Mouse (Mus musculus) lung, embryonic 15.5 days (tissue): ENCODE results near the gene Baat. TPM values are rescaled to one million over a fixed set of nuclear protein-coding genes. Genes with fewer than 3 reads are reported as not detected.
A peak's percentile ranks its signal among the peaks of the same experiment; 100 is the strongest.

Experiments
- ATAC-seq: fragments of 200-750 bp; cut with Nextera tagmentation; 2 replicates; pipeline ENCODE4 v1.8.0; 2017; ENCODE audit warnings: moderate number of reproducible peaks, borderline replicate concordance; ENCODE audit not compliant: low FRiP score, low TSS enrichment; ENCODE audit errors: extremely low read depth
- H3K27ac ChIP-seq: fragments of 300-500 bp; sonication (generic); 2 replicates; pipeline ENCODE4 v1.5.1; 2015; ENCODE audit warnings: moderate library complexity, mild to moderate bottlenecking, inconsistent platforms
- H3K27me3 ChIP-seq: fragments of 300-500 bp; sonication (generic); 2 replicates; pipeline ENCODE4 v1.6.1; 2015; ENCODE audit warnings: inconsistent platforms
- H3K36me3 ChIP-seq: fragments of 300-500 bp; sonication (generic); 2 replicates; pipeline ENCODE4 v1.6.1; 2015; ENCODE audit warnings: inconsistent platforms
- H3K4me1 ChIP-seq: fragments of 300-500 bp; sonication (generic); 2 replicates; pipeline ENCODE4 v1.6.1; 2015; ENCODE audit warnings: inconsistent platforms
- H3K4me2 ChIP-seq: fragments of 300-500 bp; sonication (generic); 2 replicates; pipeline ENCODE4 v1.6.1; 2015; ENCODE audit warnings: inconsistent platforms, mild to moderate bottlenecking, moderate library complexity
- H3K4me3 ChIP-seq: fragments of 300-500 bp; sonication (generic); 2 replicates; pipeline ENCODE4 v1.5.1; 2015; ENCODE audit warnings: mild to moderate bottlenecking, inconsistent platforms
- H3K9ac ChIP-seq: fragments of 300-500 bp; sonication (generic); 2 replicates; pipeline ENCODE4 v1.6.1; 2015; ENCODE audit warnings: inconsistent platforms
- H3K9me3 ChIP-seq: fragments of 300-500 bp; sonication (generic); 2 replicates; pipeline ENCODE4 v1.6.1; 2016; ENCODE audit warnings: inconsistent platforms
- WGBS: fragments of 180-500 bp; shearing (Covaris S2); methylation state at CpG from one replicate; pipeline ENCODE4 v1.1.7; 2015; 5-methylcytosine and 5-hydroxymethylcytosine counted together
- polyA plus RNA-seq: library from polyadenylated mRNA; unstranded; fragments of >200 nt; fragmentation: Nextera tagmentation; extraction: Ambion mirVana; gene quantifications from 2 replicates; pipeline ENCODE4 v1.2.1, GENCODE M21; 2015

Baat gene
- not detected in 2 replicates for polyA plus RNA-seq

DNA sequence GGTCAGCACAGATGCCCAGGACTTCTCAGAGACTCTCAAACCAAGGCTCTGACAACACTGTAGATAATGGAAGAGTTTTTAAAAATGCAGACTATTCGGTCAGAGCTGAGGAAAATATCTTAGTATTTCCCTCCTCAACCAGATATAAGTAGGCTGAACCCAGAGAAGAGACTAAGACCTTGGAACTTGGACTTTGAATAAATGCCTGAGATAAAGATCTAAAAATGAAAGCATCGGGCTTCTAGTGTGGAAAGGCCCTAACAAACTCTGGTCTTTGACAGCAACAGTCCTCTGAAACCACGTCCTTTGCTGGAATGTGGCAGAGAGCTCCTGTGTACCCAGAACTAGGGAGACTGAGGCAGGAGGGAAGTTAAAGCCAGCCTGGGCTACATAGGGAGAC lies at the start of gene Baat:
Baat (minus strand) TSS at position 172 of the 400 bp plus-strand sequence.
- Histone ChIP-seq H3K9me3 (no peaks in the 10 kb centered on the region), H3K4me3 (no peak within 1 kb of the TSS), H3K4me1 (no peaks in the 10 kb centered on the region), H3K27ac (no peak within 1 kb of the TSS), H3K4me2 (no peak within 1 kb of the TSS), H3K27me3 (no peaks in the 10 kb centered on the region), H3K9ac (no peak within 1 kb of the TSS), H3K36me3 (0 out of 2 replicates have a peak, but pooled peaks cover under 1% of the 10 kb centered on the region)
- WGBS, result 48% methylated on average over 3 of the region's 3 CpGs
- no peak for ATAC-seq

DNA sequence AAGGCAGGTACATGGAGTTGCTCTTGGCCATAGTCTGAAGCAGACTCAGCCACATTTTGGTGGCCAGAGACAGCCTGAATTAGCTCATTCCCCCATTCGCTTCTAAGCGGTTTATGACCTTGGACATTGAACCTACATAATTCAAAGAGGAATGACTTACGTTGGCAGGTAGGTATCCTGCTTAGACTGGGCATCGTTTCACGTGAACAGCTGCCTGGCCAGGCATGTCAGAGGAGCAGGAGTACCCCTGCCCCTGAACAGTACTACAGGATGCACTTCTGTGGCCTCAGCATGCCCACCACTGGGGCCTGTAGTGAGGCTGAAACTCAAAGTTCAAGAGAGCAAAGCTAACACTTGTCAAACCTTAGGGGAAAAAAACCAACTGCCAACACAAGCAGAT lies 47.0 kb upstream of the Baat start:
- WGBS, result 76% methylated on average over 5 of the region's 5 CpGs
- no peaks in the 10 kb centered on the region for H3K27me3 ChIP-seq
- no peak for ATAC-seq

DNA sequence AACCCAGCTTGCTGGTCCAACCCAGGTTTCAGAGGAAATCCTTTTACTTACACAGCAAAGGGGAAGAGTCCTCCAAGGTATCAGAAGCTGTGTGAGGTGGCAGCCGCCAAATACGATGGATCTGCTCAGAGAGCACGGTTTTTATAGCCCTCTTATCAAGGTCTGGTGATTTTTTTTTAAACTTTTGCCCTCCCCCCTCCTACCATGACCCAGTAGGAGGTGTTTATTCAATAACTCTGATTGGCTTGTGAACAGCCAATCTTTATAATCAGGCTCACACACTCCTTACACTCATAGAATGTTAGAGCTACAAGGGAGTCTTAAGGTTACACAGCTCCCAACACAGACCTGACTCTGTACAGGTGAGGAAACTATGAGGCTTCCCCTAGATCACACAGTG lies 43.0 kb upstream of the Baat start, which contains the start of gene Aldob:
Aldob (minus strand) TSS at position 164 of the 400 bp plus-strand sequence.
- H3K9me3 ChIP-seq, result no peaks in the 10 kb centered on the region
- H3K27me3 ChIP-seq, result no peaks in the 10 kb centered on the region
- no peak within 1 kb of the TSS for H3K9ac ChIP-seq
- no peak within 1 kb of the TSS for H3K4me2 ChIP-seq
- no peaks in the 10 kb centered on the region for H3K4me1 ChIP-seq
- no peak for ATAC-seq
- H3K4me3 ChIP-seq, result no peak within 1 kb of the TSS
- H3K36me3 ChIP-seq, result no peaks in the 10 kb centered on the region
- H3K27ac ChIP-seq, result no peak within 1 kb of the TSS
- WGBS, result 33% methylated on average over 3 of the region's 3 CpGs

More for the DNA sequence above, 47.0 kb upstream of the Baat start:
- no peaks in the 10 kb centered on the region for H3K4me1 ChIP-seq
- no peak overlapping the region for H3K9ac ChIP-seq
- H3K4me3 ChIP-seq, result no peak overlapping the region
- no peaks in the 10 kb centered on the region for H3K36me3 ChIP-seq
- no peaks in the 10 kb centered on the region for H3K9me3 ChIP-seq
- H3K4me2 ChIP-seq, result no peak overlapping the region
- H3K27ac ChIP-seq, result no peak overlapping the region

DNA sequence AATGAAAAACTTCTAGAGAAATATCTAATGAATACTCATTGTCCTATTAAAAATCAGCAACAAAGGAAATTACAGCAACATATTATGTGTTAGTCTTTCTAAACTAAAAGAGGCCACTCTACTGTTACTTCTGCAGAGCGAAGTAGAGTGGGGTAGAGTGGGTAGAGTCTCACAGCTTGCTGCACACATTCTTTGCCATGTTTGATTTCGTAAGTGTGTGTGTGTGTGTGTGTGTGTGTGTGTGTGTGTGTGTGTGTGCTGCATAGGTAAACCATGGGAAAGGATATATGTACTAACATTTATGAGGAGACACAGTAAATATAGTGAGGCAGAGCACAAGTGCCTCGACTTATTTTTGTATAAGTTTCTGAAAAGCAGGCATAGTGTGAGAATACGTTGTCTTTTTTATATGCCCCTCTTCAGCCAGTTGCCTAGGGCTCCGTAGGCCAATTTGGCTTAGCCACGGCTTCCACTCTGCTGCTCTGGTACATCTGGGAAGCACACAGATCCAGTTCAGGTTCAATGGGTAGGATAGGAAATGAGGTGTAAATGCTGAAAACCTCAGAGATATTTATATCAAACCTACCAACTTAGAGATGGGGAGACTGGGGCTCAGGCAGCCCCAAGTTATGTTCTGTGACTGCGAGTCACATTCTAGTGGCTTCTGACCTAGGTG lies 41.3 kb upstream of the Baat start:
- Histone ChIP-seq H3K27me3 (no peaks in the 10 kb centered on the region), H3K9ac (no peak overlapping the region), H3K9me3 (no peaks in the 10 kb centered on the region), H3K4me3 (no peak overlapping the region), H3K36me3 (no peaks in the 10 kb centered on the region), H3K4me2 (no peak overlapping the region), H3K4me1 (no peaks in the 10 kb centered on the region), H3K27ac (no peak overlapping the region)
- 83% methylated on average over 7 of the region's 7 CpGs for WGBS
- ATAC-seq, result no peak

DNA sequence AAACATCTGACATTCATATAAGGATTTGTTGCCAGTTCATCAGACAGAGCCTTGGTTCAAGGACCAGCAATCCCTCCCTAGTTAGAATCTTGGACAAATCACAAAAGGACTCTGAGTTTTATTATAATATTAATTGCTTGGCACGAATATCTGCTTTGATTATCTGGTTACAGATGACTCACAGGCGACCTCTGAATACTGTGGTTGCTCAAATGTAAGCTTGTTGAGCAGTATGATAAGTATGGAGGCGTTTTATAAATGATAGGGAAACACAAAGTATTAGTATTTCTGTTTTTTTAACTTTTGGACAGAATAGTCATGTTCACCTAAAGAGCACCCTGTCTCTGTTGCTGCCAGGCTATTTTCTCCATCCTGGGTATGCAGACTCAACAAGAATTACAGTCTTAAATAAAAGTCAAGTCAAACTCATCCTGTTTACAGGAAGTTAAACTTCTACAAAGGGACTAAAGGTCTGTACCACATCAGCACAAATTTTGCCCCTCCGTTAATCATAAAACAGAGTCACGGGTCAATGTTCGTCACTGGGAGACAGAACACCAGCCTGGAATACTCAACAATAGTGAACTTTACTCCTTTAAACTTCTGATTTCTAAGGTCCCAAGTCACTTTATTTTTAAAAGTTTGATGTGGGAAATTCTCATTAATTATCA lies 40.7 kb upstream of the Baat start:
- H3K27ac ChIP-seq, result no peak overlapping the region
- no peak for ATAC-seq

DNA sequence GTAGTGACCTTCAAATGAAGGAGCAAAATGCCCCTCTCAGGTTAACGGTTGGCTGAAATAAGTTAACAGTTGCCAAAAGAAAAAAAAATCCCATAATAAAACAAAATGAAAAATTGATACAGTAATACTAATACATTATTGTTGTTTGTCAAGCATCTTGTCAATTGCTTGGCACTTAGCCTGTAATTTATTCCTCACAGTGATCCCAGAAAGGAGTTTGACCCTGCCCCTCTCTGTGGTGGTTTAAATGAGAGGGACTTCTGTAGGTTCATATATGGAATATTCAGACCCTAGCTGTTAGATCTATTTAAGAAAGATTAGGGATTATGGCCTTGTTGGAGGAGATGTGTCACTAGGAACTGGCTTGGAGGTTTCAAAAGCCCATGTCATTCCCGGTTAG lies 39.7 kb upstream of the Baat start:
- Histone ChIP-seq H3K36me3 (no peaks in the 10 kb centered on the region), H3K4me3 (no peak overlapping the region), H3K4me1 (no peaks in the 10 kb centered on the region), H3K27me3 (no peaks in the 10 kb centered on the region), H3K9me3 (no peaks in the 10 kb centered on the region), H3K27ac (no peak overlapping the region), H3K4me2 (no peak overlapping the region), H3K9ac (no peak overlapping the region)
- ATAC-seq, result no peak
- 76% methylated on average over 2 of the region's 2 CpGs for WGBS

More for the DNA sequence above, 40.7 kb upstream of the Baat start:
- no peak overlapping the region for H3K4me2 ChIP-seq
- H3K9ac ChIP-seq, result no peak overlapping the region
- H3K9me3 ChIP-seq, result no peaks in the 10 kb centered on the region
- H3K4me1 ChIP-seq, result no peaks in the 10 kb centered on the region
- no peak overlapping the region for H3K4me3 ChIP-seq
- H3K36me3 ChIP-seq, result no peaks in the 10 kb centered on the region
- 59% methylated on average over 6 of the region's 6 CpGs for WGBS
- no peaks in the 10 kb centered on the region for H3K27me3 ChIP-seq

DNA sequence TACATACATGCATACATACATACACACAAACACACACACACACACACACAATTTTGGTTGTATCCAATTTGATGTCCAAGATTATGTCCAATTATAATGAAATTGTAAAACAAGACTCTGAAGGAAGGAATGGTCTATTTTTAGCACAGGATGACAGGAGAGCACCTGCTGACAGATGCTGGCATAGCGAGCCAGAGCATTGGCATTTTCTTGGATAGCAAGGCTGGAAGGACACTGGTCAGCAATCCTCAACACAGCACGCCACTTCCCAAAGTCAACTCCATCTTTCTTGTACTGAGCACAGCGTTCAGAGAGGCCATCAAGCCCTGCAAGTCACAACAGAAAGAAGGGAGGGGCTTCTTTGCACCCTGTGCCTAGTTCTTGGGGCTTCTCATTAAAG lies 34.6 kb upstream of the Baat start:
- Histone ChIP-seq H3K9ac (no peak overlapping the region), H3K4me1 (no peaks in the 10 kb centered on the region), H3K36me3 (no peaks in the 10 kb centered on the region), H3K4me2 (no peak overlapping the region), H3K27ac (no peak overlapping the region), H3K4me3 (no peak overlapping the region), H3K9me3 (no peaks in the 10 kb centered on the region), H3K27me3 (no peaks in the 10 kb centered on the region)
- 74% methylated on average over 3 of the region's 3 CpGs for WGBS
- ATAC-seq, result no peak

DNA sequence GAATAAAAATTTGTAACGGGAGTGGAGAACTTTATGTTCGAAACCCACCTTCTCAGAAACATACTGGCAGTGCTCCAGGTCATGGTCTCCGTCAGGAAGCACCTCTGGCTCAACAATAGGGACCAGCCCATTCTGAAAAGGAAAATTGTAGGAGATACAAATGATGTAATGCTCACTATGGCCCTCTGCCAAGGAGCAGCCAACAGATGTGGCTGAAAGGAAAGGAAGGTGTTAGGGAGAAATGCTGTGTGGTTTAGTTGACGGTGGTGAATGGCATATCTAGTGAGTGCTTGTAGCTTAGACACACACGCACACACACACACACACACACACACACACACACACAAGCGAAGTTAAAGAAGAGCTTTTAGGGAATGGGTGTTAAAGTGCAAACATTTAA lies 33.3 kb upstream of the Baat start:
- H3K4me3 ChIP-seq, result no peak overlapping the region
- H3K4me2 ChIP-seq, result no peak overlapping the region
- no peak overlapping the region for H3K9ac ChIP-seq
- no peaks in the 10 kb centered on the region for H3K9me3 ChIP-seq
- no peak for ATAC-seq
- H3K36me3 ChIP-seq, result no peaks in the 10 kb centered on the region
- H3K27me3 ChIP-seq, result no peaks in the 10 kb centered on the region
- 35% methylated on average over 6 of the region's 6 CpGs for WGBS
- no peak overlapping the region for H3K27ac ChIP-seq
- no peaks in the 10 kb centered on the region for H3K4me1 ChIP-seq

DNA sequence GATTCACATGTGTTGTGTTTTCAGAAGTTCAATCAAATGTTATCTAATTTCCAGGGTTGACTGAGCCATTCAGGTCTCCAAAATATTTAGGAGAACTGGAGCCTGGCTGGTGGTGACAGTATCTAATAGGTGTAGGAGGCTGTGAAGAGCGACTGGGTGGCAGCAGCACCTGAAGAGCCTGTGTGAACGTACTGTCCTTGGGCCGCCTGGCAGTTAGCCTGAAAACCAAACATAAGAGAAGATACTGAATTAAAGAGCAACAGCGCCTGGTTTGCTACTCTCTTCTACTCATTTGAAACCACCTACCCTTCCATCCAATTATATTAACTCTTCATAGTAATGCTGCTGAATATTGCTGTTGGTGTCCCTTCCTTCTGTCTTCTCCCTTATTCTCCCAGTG lies 30.3 kb upstream of the Baat start:
- WGBS, result 72% methylated on average over 4 of the region's 4 CpGs
- H3K27ac ChIP-seq, result no peak overlapping the region
- peaks cover 7% of the 10 kb centered on the region; the same call in 1 of the 2 replicates for H3K36me3 ChIP-seq
- no peaks in the 10 kb centered on the region for H3K9me3 ChIP-seq
- H3K4me1 ChIP-seq, result no peaks in the 10 kb centered on the region
- H3K9ac ChIP-seq, result no peak overlapping the region
- ATAC-seq, result no peak
- H3K4me2 ChIP-seq, result no peak overlapping the region
- H3K4me3 ChIP-seq, result no peak overlapping the region
- H3K27me3 ChIP-seq, result no peaks in the 10 kb centered on the region

DNA sequence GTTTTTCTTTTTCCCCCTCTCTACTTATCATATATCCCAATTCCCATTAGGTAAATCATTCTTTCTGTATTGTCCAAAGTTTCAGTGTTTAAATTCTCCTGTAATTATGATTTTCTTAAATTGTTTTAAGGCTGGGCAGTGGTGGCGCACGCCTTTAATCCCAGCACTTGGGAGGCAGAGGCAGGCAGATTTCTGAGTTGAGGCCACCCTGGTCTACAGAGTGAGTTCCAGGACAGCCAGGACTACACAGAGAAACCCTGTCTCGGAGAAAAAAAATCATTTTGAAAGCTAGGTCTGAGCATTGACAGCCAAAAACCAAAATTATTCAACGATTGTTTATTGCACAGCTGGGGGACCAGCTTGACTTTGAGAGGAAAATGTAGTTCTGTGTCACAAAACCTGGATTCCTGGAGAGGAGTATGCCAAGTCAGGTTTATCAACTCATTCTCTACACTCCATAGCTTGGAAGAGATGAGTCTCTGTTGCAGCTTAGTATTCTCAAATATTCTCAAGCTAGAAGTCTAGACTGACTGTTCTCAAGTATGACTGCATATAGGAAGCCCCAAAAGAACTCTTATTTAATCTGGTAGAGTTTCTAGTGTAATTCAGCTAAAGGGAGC lies 29.4 kb upstream of the Baat start:
- no peak overlapping the region for H3K4me2 ChIP-seq
- ATAC-seq, result no peak
- peaks cover 8% of the 10 kb centered on the region; the same call in 1 of the 2 replicates for H3K36me3 ChIP-seq
- no peaks in the 10 kb centered on the region for H3K27me3 ChIP-seq
- H3K27ac ChIP-seq, result no peak overlapping the region
- H3K4me3 ChIP-seq, result no peak overlapping the region
- H3K9me3 ChIP-seq, result no peaks in the 10 kb centered on the region
- 92% methylated on average over 4 of the region's 4 CpGs for WGBS
- no peak overlapping the region for H3K9ac ChIP-seq
- no peaks in the 10 kb centered on the region for H3K4me1 ChIP-seq

DNA sequence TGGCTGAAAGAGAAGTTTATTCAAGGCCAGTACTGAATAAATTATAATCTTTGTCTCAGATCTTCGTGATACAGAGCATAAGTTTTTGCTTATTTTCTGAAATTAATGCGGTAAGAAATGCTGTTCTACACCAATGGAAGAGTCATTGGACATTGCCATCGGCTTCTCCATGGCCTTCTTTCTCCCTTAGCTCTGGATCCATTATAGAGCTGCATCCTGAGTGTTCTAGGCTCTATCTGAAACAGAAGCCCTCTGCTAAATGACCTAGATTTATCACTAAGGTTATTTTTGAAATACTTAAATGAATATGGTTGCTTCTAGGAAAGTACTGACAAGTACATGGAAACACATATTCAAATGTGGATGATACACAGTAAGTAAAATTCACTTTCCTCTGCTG lies 28.7 kb upstream of the Baat start:
- no peak for ATAC-seq
- no peak overlapping the region for H3K9ac ChIP-seq
- H3K9me3 ChIP-seq, result no peaks in the 10 kb centered on the region; the same call in 1 of the 2 replicates
- H3K4me1 ChIP-seq, result no peaks in the 10 kb centered on the region
- no peak overlapping the region for H3K27ac ChIP-seq
- WGBS, result 84% methylated on average over 3 of the region's 3 CpGs
- H3K36me3 ChIP-seq, result peaks cover 16% of the 10 kb centered on the region
- H3K4me3 ChIP-seq, result no peak overlapping the region
- H3K27me3 ChIP-seq, result no peaks in the 10 kb centered on the region
- no peak overlapping the region for H3K4me2 ChIP-seq

DNA sequence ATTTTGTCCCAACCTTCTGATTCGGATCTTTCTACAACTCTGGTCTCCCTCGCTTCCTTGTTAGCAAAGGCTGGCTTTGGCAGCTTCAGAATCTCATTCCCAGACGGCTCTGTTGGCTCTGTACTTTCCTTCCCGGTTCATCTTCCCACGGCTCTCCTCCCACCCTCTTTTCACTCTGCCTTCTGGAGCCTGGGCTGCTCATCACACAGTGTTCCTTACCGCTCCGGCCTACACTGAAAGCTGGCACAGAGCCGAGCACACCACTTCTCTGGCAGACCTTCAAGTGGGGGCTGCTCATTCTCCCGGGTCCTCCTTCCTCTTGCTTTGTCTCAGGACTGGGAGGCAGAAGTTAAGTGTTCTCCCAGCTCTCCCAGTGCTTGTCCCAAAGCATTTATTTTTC lies 16.2 kb upstream of the Baat start:
- 65% methylated on average over 9 of the region's 9 CpGs for WGBS
- no peak overlapping the region for H3K4me3 ChIP-seq
- H3K27me3 ChIP-seq, result no peaks in the 10 kb centered on the region
- ATAC-seq, result no peak
- peaks cover 13% of the 10 kb centered on the region; the same call in 1 of the 2 replicates for H3K4me1 ChIP-seq
- H3K36me3 ChIP-seq, result peaks cover 5% of the 10 kb centered on the region
- no peaks in the 10 kb centered on the region for H3K9me3 ChIP-seq
- H3K4me2 ChIP-seq, result peak overlapping the region; percentile 71
- H3K27ac ChIP-seq, result no peak overlapping the region
- no peak overlapping the region for H3K9ac ChIP-seq
